Mouse (Mus musculus) intestine, postnatal 0 days (tissue): ENCODE measurements around the gene Galr3. TPM values are rescaled to one million over a fixed set of nuclear protein-coding genes. Genes with fewer than 3 reads are reported as not detected.

Experiments
- ATAC-seq: fragments of 200-750 bp; cut with Nextera tagmentation; 2 replicates; pipeline ENCODE4 v1.8.0; 2017; ENCODE audit warnings: mild to moderate bottlenecking, moderate TSS enrichment, moderate library complexity
- H3K27ac ChIP-seq: fragments of 300-500 bp; sonication (generic); 2 replicates; pipeline ENCODE4 v1.5.1; 2014; ENCODE audit warnings: mild to moderate bottlenecking, low read depth, low read length, moderate library complexity
- H3K27me3 ChIP-seq: fragments of 300-500 bp; sonication (generic); replicated peaks from 2 replicates; pipeline ENCODE4 v1.6.1; 2014; ENCODE audit warnings: low read length, mixed read lengths; ENCODE audit not compliant: control insufficient read depth, insufficient read depth
- H3K36me3 ChIP-seq: fragments of 300-500 bp; sonication (generic); 2 replicates; pipeline ENCODE4 v1.6.1; 2014; ENCODE audit warnings: mild to moderate bottlenecking, moderate library complexity; ENCODE audit not compliant: control insufficient read depth, insufficient read depth
- H3K4me1 ChIP-seq: fragments of 300-500 bp; sonication (generic); replicated peaks from 2 replicates; pipeline ENCODE4 v1.6.1; 2014; ENCODE audit warnings: antibody characterized with exemption, low read length, mixed read lengths; ENCODE audit not compliant: control insufficient read depth, insufficient read depth
- H3K4me2 ChIP-seq: fragments of 300-500 bp; sonication (generic); replicated peaks from 2 replicates; pipeline ENCODE4 v1.6.1; 2014; ENCODE audit warnings: low read depth, mild to moderate bottlenecking, moderate library complexity
- H3K4me3 ChIP-seq: fragments of 300-500 bp; sonication (generic); 2 replicates; pipeline ENCODE4 v1.5.1; 2014; ENCODE audit warnings: low read depth, low read length
- H3K9ac ChIP-seq: fragments of 300-500 bp; sonication (generic); 2 replicates; pipeline ENCODE4 v1.6.1; 2014; ENCODE audit warnings: mild to moderate bottlenecking, low read depth, low read length
- H3K9me3 ChIP-seq: fragments of 300-500 bp; sonication (generic); 2 replicates; pipeline ENCODE4 v1.6.1; 2016; ENCODE audit warnings: mixed run types; ENCODE audit not compliant: control insufficient read depth
- CTCF ChIP-seq: sonication (generic); IDR thresholded peaks from 2 replicates; pipeline ENCODE4 v1.5.1; 2016; ENCODE audit warnings: low read depth, mild to moderate bottlenecking, control low read depth, antibody characterized with exemption, moderate library complexity
- WGBS: fragments of 180-500 bp; shearing (Covaris S2); extraction: QIAGEN DNeasy Blood & Tissue Kit; methylation state at CpG from one replicate; pipeline ENCODE4 v1.1.7; 2014; 5-methylcytosine and 5-hydroxymethylcytosine counted together
- polyA plus RNA-seq: library from polyadenylated mRNA; unstranded; fragments of >200 nt; fragmentation: Nextera tagmentation; extraction: Ambion mirVana; gene quantifications from 2 replicates; pipeline ENCODE4 v1.2.1, GENCODE M21; 2015

The Galr3 gene
- polyA plus RNA-seq, 1 experiment from 2014 or later, result 2.2 TPM

DNA sequence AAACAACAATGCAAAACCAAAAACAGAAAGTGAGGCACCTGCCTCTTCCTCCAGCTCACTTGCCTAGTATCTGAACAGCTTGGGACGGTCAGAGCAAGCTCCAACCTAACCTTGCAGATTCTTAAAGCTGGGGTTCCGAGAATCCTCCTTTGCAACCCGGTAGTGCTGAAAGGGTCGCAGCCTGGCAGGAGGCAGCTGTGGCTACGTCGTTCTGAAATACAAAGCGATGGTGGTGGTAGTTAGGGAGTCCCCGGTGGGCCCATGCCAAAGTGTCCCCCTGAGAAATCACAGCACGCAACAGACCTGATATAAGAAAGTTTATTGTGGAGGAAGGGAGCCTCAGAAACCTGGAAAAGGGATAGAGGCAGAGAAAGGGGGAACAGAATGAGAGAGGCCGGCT lies 3.4 kb upstream of the Galr3 start:
- peaks cover 3% of the 10 kb centered on the region; the same call in 1 of the 2 replicates for H3K4me1 ChIP-seq
- peaks cover 27% of the 10 kb centered on the region for H3K36me3 ChIP-seq
- 0 out of 2 replicates have a peak overlapping the region, but pooled peaks have one; percentile 5 for H3K27ac ChIP-seq
- H3K9me3 ChIP-seq, result no peaks in the 10 kb centered on the region
- no peak for ATAC-seq
- H3K9ac ChIP-seq, result no peak overlapping the region
- TF ChIP-seq CTCF, result no peak
- peaks cover 15% of the 10 kb centered on the region; the same call in 1 of the 2 replicates for H3K27me3 ChIP-seq
- H3K4me2 ChIP-seq, result peak overlapping the region; percentile 35
- H3K4me3 ChIP-seq, result no peak overlapping the region
- 76% methylated on average over 10 of the region's 10 CpGs for WGBS

DNA sequence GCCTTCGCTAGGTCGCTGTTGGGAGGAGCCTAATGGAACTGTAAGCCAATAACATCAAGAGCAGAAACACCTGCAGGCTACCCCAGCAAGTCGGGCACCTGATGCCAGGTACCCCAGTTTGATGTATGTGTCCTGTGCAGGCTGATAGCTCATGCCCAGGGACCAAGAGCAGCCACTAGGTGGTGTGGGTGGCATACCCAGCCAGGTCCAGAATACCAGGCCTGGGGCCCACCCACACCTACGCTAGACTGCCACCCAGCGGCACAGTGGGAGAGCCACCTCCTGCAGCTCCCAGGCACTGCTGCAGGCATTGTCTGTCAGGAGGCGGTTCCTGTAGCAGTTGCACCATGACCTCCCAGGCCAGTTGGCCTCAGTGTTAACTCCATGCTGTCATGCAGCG lies 2.8 kb upstream of the Galr3 start:
- peak; percentile 100 for TF ChIP-seq CTCF
- WGBS, result 15% methylated on average over 7 of the region's 7 CpGs
- no peak overlapping the region for H3K4me3 ChIP-seq
- H3K27ac ChIP-seq, result peak overlapping the region; percentile 52; the same call in 1 of the 2 replicates
- peak; percentile 80 for ATAC-seq
- peak overlapping the region; percentile 18 for H3K4me2 ChIP-seq
- H3K4me1 ChIP-seq, result peaks cover 3% of the 10 kb centered on the region; the same call in 1 of the 2 replicates
- H3K9ac ChIP-seq, result no peak overlapping the region
- peaks cover 25% of the 10 kb centered on the region for H3K36me3 ChIP-seq
- peaks cover 17% of the 10 kb centered on the region; the same call in 1 of the 2 replicates for H3K27me3 ChIP-seq
- no peaks in the 10 kb centered on the region for H3K9me3 ChIP-seq

DNA sequence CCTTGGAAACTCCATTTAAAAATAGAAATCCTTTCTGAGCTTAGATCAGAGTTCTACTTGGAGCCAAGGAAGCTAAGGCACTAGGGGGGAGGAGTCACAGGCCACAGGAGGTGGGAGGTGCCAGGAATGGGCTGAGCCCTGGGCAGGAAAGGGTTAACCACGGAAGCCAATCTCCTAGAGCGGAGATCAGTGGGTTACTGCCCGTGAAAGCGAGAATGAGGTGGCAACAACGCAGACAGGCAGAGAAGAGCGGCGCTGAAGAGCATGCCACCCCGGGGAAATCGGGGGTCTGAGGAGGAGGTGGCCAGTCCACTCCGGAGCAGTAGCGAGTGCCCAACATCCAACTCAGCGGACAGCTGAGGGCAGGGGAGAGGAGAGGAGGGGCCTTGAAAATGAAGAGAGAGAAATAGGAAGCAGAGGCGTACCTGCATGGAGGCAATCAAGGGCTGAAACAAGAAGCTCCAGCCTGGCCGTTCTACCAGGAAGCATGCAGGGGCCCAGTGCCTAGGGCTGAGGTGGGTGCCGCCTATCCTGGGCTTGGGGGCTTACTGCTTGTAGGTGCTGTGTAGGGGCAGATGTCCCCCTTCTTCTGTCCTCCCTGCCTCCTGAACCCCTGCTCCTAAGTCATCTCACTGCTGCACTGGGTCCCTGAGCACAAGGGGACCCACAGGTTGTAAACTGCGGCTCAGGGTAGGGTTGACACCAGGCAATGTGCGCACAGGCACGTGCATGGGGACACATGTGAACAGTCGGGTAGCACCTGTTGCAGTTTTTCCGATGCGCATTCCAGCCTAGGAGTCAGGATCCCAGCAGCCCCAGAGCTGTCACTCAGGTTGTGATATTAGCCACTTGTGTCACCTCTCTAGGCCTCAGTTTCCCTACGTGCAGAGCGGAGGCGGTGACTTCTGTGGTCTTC lies 926 bp upstream of the Galr3 start:
- Histone ChIP-seq H3K4me3 (peak overlapping the region; percentile 34), H3K4me2 (peak overlapping the region; percentile 94), H3K27ac (peak overlapping the region; percentile 73), H3K9me3 (no peaks in the 10 kb centered on the region), H3K27me3 (peaks cover 17% of the 10 kb centered on the region; the same call in 1 of the 2 replicates), H3K36me3 (peaks cover 18% of the 10 kb centered on the region), H3K4me1 (peaks cover 3% of the 10 kb centered on the region; the same call in 1 of the 2 replicates), H3K9ac (peak overlapping the region; percentile 1; the same call in 1 of the 2 replicates)
- peak; percentile 7; the same call in 1 of the 2 replicates for TF ChIP-seq CTCF
- ATAC-seq, result no peak
- WGBS, result 14% methylated on average over 24 of the region's 24 CpGs

DNA sequence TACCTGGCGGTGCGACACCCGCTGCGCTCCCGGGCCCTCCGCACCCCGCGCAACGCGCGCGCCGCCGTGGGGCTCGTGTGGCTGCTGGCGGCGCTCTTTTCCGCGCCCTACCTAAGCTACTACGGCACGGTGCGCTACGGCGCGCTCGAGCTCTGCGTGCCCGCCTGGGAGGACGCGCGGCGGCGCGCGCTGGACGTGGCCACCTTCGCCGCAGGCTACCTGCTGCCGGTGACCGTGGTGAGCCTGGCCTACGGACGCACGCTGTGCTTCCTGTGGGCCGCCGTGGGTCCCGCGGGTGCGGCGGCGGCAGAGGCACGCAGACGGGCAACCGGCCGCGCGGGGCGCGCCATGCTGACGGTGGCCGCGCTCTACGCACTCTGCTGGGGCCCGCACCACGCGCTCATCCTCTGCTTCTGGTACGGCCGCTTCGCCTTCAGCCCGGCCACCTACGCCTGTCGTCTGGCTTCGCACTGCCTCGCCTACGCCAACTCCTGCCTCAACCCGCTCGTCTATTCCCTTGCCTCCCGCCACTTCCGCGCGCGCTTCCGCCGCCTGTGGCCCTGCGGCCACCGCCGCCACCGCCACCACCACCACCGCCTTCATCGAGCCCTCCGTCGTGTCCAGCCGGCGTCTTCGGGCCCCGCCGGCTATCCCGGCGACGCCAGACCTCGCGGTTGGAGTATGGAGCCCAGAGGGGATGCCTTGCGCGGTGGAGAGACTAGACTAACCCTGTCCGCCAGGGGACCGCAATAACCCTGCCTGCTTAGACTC lies 1.2 kb downstream of the Galr3 start:
- peak overlapping the region; percentile 70 for H3K27ac ChIP-seq
- H3K36me3 ChIP-seq, result no peaks in the 10 kb centered on the region
- H3K9me3 ChIP-seq, result no peaks in the 10 kb centered on the region
- TF ChIP-seq CTCF, result peak; percentile 44
- peaks cover 17% of the 10 kb centered on the region; the same call in 1 of the 2 replicates for H3K27me3 ChIP-seq
- peaks cover 3% of the 10 kb centered on the region; the same call in 1 of the 2 replicates for H3K4me1 ChIP-seq
- peak overlapping the region; percentile 94 for H3K4me2 ChIP-seq
- 2% methylated on average over 97 of the region's 105 CpGs for WGBS
- ATAC-seq, result 0 out of 2 replicates have a peak, but pooled peaks have one; percentile 5
- peak overlapping the region; percentile 64 for H3K9ac ChIP-seq
- H3K4me3 ChIP-seq, result peak overlapping the region; percentile 49

DNA sequence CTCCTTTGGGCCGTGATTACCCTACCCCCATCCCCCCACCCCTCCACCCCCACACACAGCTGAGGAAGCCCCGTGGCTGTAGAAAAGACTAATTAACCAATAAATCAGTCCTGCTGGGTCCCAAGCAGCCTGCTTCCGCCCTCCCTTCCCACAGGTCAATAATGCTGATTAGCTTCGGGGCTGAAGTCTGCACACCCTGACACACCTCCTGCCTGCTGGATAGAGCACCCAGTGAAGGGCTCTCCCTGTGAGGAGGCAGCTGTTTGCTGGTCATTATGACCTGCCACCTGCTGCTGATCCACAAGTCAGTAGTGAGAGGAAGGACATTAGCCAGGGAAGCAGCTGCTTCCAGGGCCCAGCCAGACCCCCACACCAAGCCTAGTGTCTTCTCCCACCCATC lies 3.2 kb downstream of the Galr3 start:
- H3K4me3 ChIP-seq, result no peak overlapping the region
- 10% methylated on average over 4 of the region's 4 CpGs for WGBS
- peak overlapping the region; percentile 82 for H3K27ac ChIP-seq
- ATAC-seq, result peak; percentile 80
- no peak overlapping the region for H3K9ac ChIP-seq
- no peaks in the 10 kb centered on the region for H3K9me3 ChIP-seq
- no peaks in the 10 kb centered on the region for H3K36me3 ChIP-seq
- H3K4me2 ChIP-seq, result peak overlapping the region; percentile 35
- peaks cover 17% of the 10 kb centered on the region; the same call in 1 of the 2 replicates for H3K27me3 ChIP-seq
- no peak for TF ChIP-seq CTCF
- no peaks in the 10 kb centered on the region; the same call in 1 of the 2 replicates for H3K4me1 ChIP-seq
